Mouse (Mus musculus) retina, postnatal 7 days (tissue): ENCODE data around the gene Emx1.

Experiments used
- DNase-seq: peaks from one replicate; pipeline ENCODE4 v3.0.0-alpha.2; 2012; ENCODE audit warnings: low read depth, low spot score

Gene Emx1

GRCm38 (mm10) chr6:85230762-85231161, 43.5 kb downstream of the Emx1 start:
- DNase-seq, result no peak

GRCm38 (mm10) chr6:85231469-85231868, 44.2 kb downstream of the Emx1 start:
- no peak for DNase-seq

- DNase-seq, result no peak
These were observed 44.8 kb downstream of the Emx1 start for GRCm38 (mm10) chr6:85232045-85232444.

GRCm38 (mm10) chr6:85232836-85233623, 45.8 kb downstream of the Emx1 start:
- DNase-seq, result no peak

- no peak for DNase-seq
These were observed 47.6 kb downstream of the Emx1 start for GRCm38 (mm10) chr6:85234796-85235195.

- no peak for DNase-seq
These were observed 49.8 kb downstream of the Emx1 start for GRCm38 (mm10) chr6:85237001-85237400.

GRCm38 (mm10) chr6:85237595-85238337, 50.5 kb downstream of the Emx1 start:
- DNase-seq, result no peak

GRCm38 (mm10) chr6:85239044-85239489, 51.8 kb downstream of the Emx1 start:
- peak; percentile 48 for DNase-seq

- DNase-seq, result no peak
These were observed 62.6 kb downstream of the Emx1 start for GRCm38 (mm10) chr6:85249821-85250220.

- no peak for DNase-seq
These were observed 63.6 kb downstream of the Emx1 start for GRCm38 (mm10) chr6:85250811-85251241.

GRCm38 (mm10) chr6:85252251-85253058, 65.2 kb downstream of the Emx1 start:
- DNase-seq, result no peak

- DNase-seq, result no peak
These were observed 66.0 kb downstream of the Emx1 start for GRCm38 (mm10) chr6:85253275-85253674.
